Mouse (Mus musculus) CH12.LX (cell line): ENCODE measurements around the gene Ybx1.

Experiments
- CTCF ChIP-seq, 2 experiments: IDR thresholded peaks in 1 of 2; conservative IDR thresholded peaks in 1 of 2; 2 replicates each; pipeline ENCODE4 v1.5.1; 2011 to 2012; ENCODE audit warnings: low read depth in 2 of 2, low read length in 2 of 2, improper control_type of control experiment in 1 of 2, inconsistent platforms in 1 of 2, mild to moderate bottlenecking in 1 of 2, moderate library complexity in 1 of 2
- UBTF ChIP-seq: IDR thresholded peaks from 2 replicates; pipeline ENCODE4 v1.6.1; 2012; ENCODE audit warnings: low read depth, mild to moderate bottlenecking, inconsistent platforms, low read length, improper control_type of control experiment, moderate library complexity

DNA sequence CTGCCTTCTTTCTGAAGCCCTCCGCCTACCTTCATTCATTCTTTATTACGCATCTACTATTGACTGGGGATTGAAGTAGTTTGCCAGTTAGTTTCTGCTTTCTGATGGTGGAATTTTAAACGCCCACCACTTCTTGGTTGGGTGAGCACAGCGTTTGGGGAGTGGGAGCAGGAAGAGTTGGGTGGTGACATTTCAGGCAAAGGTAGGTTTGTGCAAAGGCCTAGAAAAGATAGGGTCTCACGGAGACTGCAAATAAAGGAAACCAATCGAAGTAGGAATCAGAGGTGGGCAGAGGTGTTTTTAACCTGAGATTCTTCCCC is 690 bp upstream of the Ybx1 start:
- TF ChIP-seq UBTF: no peak
- no peak for TF ChIP-seq CTCF (conservative IDR thresholded peaks at IDR 0.05 in 1 of 2, IDR thresholded peaks at IDR 0.05 in 1 of 2; ENCODE audit: low read depth in 2 of 2, low read length in 2 of 2)
